Mouse (Mus musculus) cerebellum, adult 9-10 months (tissue): ENCODE measurements around the gene Rcbtb1.
"Not testable (repeated sequence)": the region's sequence is repeated elsewhere in the genome, so short reads cannot be mapped to it uniquely, and the experiment has no call there.

Source experiments
- DNase-seq: peaks from one replicate; pipeline ENCODE4 v3.0.0; 2022

Gene Rcbtb1

DNA sequence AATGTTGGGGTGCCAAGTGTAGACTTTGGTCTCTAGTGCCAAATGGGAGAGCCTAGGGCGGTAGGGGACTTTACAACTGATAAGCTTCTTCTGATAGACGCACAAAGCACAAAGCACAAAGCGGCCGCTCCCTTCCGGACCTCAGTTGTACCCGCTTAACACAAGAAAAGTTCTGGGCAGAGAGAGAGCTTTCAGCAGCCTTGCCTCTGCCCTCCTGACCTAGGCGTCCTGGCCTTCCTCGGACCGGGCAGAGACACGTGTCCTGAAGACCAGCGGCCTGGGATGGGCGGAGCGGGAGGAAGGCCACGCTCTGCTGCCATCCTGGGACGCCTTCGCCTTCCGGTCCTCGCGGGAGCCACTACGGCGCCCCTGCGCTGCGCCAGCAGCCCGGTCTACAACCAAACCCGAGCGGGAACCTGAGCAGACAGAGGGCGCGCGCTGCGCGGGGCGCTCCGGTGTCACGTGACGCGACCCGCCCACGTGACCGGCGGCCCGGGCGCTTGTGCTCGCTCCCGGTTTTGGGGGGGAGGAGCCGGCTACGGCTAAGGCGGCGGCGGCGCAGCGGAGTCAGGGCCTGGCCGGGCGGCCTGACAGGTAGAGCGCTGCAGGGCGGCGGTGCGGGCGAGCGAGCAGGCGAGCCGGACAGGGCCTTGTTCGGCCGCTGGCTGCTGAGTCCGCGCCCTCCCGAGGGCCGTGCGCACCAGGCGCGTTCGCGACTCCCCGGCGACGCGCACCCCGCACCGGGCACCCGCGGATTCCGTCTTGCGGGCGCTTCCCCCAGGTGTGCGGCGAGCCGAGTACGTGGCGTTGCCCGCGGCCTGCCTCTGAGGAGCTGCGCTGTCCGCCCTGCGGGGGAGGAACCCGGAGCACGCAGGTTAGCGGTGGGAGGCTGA lies at the start of gene Rcbtb1:
Gene Rcbtb1, plus strand, starts transcription at position 499 of the 893 bp plus-strand sequence.
- DNase-seq = peak; percentile 93

DNA sequence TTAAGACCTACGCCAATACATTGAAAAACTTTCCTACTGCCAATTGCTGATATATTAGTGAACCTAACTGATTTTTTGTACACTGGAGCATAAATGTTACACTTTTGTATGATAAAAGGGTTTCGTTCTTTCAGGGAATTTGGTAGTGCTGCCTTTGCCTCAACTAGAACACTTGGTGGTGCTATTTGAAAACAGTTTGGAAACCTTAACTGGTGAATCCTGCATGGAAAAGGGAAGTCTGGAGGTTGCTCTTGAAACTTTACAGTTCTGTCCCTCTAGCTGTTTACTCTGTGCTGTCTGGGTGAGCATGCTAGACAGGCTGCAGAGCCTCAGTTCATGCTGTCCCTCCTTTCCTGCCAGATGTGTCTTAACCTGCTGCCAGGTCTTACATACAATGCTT lies 45.4 kb upstream of the Rcbtb1 start:
- peak; percentile 31 for DNase-seq

DNA sequence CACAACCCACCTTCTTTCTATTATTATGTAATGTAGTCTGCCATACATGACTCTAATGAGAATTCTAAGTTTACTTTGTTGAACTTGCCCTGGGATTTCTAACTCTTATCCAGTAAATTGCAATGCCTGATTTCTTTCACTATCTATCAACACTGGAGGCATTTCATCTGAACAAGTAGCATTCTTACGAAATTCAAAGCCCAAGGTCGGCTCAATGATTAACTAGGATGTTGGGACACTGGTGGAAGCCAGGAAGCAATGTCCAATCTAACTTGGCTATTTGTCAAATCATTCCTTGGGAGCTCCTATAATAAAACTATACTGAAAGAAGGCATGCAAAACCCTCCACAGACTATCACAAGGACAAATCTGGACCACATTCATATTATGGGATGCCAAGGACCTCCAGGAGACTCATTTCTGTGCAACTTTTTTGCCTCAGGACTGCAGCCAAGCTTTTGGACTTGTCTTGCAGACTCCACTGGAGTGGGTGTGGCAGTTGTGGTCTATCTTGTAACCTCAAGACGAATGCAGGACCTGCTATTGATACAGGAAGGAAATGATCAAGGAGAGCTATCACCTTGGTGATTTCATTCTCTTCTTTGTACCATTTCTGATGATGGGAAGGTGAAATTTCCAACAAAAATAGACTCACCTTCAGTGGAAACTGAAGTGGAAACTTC lies 43.9 kb upstream of the Rcbtb1 start:
- no peak for DNase-seq

DNA sequence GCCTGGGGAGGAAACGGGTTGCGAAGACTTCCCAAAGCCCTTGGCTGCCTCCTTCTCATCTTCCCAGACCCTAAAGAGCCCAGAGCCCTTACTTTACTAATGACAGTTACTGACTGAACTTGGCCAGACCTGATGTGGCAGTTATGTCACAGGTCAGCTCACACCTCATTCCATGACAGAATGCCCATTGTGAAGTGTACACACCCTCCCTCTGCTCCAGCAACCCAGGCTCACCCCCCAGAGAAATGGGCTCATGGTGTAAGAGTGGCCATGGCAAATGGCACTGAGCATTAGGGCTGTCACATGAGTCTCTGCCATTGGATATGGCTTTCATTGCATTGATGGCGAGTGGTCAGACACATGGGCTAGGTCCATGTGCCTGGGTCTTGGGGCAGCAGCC lies 22.4 kb upstream of the Rcbtb1 start, which contains the start of gene Gm5142:
Gene Gm5142, minus strand, starts transcription at position 101 of the 400 bp plus-strand sequence.
- no peak for DNase-seq

DNA sequence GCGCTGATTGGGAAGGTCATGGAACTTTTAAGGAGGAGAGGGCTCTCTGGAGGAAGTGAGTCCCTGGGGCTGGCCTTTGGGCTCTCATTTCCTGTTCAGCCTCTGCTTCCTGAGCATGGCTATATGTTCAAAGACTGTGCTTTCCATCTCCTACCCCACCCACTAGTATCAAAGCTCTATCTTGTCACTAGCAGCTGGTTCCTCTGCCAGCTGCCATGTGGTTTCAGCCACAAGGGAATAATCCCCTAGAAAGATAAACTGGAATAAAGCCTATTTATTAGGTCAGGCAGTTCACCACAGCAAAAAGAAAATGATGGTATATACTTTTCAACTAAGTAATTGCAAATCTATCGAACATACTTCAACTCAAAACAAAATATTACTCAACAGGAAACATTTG lies 18.3 kb upstream of the Rcbtb1 start:
- DNase-seq = no peak

DNA sequence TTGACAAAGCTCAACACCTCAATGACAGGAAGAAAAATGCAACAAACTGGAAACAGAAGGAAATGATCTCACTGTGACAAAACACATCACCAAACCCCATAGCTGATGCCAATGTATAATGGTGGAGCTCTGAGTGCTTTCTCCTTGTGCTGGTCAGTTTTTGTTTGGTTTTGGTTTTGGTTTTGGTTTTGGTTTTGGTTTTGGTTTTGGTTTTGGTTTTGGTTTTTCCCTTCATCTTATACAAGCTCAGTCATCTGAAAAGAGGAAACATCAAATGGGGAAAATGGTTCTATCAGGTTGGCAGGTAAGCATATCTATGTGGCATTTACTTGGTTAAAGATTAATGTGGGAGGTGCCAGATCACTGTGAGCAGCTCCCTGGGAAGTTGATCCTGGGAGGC lies 15.5 kb upstream of the Rcbtb1 start:
- DNase-seq = no peak

DNA sequence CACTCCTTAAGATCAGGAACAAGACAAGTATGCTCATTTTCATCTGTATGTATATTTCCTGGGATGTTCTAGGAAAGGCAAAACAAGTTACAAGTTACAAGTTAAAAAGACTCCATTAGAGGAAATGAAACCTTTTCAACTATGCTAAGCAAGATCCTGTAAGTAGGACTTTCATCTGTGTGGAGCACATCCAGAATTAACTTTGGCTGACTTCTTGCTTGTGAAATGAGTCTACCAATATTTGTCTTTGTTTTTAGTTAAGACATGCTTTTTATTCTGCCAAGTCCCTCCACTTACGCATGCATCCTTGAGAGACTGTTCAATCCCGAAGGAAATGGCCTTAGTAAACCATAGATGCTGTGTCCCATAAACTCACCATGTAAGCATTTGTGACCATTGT lies 14.9 kb upstream of the Rcbtb1 start:
- no peak for DNase-seq

DNA sequence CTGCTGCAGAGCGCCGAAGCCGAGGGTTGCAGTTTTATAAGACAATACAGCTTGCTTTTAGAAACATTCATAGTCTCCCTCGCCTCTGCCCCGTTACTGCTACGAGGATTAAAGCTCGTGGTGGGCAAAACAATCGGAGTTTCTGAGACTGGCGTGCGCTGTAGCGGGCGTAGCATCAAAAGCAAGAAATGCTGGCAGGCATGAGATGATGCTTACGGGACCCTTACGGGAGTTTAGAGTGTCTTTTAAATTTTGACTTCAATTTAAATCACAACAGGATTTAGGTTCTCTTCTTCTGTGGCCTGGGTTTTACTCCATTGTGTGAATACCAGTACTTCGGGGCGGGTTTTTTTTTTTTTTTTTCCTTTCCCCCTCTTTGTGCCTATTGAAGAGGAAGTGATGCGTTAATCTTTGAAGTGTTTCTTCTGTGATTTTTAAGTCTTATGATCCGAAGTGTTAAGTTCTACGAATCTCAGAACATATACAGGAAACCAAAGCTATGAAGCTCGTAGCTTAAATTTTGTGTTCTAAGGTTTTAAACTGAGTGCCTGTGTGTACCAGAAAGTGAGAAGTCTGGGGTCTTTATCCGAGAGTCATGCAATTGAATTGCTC lies 701 bp downstream of the Rcbtb1 start:
- no peak for DNase-seq

DNA sequence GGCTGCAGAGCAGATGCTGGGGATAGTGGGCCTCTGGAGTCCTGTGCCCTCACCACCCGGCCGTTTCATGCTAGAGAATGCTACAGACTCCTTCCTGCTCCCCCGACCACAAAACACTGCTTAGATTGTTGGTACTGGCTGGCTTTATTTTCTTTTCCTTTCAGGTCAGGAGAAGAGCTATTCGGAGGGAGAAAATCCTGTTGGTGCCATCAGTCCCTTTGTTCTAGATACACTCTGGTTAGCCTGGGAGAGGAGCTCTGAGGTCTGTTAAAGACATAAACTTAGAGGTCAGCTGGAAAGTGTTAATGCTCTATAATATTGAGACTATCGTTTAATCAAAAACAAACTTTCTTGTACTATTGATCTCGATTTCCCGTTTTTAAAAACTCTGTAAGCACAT lies 4.5 kb downstream of the Rcbtb1 start:
- no peak for DNase-seq

DNA sequence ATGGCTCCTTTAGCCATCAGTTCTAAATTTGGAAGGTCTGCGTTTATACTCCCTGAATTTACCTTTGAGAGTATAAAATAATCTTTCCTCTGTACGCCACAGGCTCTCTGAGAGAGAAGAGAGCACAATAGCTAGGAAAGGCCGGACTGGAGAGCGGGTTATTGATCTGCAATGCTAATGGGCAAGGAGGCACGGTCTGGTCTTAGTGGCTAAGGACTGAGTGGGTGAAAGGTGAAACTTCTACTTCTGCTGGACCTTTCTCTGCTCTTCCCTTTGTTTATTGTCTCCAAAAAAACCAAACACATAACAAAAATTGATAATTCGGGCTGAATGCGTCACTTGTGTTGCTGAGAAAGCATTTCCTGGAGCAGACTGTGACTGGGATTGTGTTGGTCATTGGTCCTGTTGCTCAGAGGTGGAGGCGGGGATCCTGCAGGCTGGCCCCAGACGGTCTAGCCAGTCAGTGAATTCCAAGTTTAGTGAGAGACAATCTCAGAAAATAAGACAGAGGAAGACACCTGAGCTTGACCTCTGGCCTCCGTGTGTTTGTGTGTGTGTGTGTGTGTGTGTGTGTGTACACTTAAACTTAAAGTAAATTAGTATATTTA lies 5.1 kb downstream of the Rcbtb1 start:
- DNase-seq = no peak

DNA sequence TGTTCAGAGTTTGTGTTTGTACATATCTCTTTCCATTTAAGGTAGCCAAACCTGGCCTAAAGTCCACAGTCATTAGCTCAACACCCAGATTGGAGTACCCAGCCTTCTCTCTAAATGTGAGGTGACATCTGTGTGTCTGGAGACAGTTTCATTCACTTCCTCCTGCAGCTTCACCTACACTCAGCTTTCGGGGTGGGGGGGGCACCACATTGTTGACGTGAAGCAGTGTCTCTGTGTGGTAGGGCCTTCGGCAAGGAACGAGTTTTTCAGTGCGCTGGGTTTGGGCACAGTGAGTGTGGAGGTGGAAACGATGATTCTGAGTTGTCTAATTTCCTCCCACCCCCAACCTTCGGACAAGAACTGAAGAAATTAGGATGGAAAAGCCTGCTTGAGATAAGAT lies 8.0 kb downstream of the Rcbtb1 start:
- DNase-seq = no peak

DNA sequence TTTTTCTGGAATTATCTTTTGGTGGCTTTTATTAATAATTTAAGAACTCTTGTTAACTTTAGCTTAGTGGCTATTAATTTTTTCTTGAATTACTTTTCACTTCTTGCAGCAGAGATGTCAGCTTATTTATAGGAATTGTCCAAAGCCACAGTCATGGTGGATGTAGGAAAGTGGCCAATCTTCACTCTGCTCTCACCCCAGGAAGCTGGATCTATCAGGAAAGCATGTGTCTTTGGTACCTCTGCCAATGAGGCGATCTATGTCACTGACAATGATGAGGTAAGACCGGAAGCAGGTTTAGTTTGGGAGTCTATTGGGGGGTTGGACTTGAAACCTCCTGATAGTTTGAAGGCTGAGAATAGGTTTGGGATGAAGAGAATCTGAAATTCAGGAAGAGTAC lies 8.8 kb downstream of the Rcbtb1 start:
- DNase-seq = peak; percentile 65

DNA sequence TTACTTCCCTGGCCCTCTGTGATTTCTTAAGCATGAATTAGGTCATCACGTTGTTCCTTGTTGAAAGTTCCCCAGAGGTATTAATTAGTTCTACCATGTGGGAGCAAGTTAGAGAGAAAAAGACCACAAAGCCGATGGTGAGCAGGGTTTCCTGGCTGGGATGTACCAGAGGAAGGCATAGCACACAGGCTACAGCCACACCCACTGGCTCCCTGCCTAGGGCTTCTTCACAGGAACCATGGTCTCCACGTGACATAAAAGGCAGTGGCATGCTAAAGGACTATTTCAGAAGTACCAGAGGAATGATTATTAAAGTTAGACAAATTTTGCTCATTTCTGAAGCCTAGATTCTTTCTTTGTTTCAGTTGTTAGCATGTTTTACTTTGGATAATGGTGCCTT lies 18.2 kb downstream of the Rcbtb1 start:
- no peak for DNase-seq

DNA sequence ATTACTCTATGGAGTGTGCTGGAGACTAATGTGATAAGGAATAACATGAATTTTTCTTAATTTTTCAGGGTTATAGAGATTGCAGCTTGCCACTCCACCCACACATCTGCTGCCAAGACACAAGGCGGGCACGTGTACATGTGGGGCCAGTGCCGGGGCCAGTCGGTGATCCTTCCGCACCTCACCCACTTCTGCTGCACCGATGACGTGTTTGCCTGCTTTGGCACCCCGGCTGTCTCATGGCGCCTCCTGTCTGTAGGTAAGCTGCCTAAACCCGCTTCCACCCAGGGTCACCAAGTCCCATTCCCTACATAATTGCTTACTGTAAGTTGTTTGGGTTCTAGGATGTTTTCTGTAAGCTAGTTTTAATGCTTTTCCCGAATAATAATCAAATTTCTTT lies 25.2 kb downstream of the Rcbtb1 start:
- DNase-seq = no peak

DNA sequence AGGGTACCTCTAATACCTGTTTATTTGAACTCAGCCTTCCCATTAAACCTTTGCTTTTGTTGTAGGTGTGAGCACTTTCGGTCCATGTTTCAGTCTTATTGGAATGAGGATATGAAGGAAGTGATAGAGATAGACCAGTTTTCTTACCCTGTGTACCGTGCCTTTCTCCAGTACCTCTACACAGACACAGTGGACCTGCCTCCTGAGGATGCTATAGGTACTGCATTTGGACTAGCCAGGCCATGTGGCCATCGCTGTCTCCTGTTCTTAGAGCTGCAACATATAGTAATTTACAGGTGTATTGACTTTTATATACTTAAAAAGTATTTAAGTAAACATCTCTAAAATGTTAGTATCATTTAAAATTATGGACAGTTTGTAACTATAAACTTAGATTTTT lies 28.8 kb downstream of the Rcbtb1 start:
- DNase-seq = no peak

DNA sequence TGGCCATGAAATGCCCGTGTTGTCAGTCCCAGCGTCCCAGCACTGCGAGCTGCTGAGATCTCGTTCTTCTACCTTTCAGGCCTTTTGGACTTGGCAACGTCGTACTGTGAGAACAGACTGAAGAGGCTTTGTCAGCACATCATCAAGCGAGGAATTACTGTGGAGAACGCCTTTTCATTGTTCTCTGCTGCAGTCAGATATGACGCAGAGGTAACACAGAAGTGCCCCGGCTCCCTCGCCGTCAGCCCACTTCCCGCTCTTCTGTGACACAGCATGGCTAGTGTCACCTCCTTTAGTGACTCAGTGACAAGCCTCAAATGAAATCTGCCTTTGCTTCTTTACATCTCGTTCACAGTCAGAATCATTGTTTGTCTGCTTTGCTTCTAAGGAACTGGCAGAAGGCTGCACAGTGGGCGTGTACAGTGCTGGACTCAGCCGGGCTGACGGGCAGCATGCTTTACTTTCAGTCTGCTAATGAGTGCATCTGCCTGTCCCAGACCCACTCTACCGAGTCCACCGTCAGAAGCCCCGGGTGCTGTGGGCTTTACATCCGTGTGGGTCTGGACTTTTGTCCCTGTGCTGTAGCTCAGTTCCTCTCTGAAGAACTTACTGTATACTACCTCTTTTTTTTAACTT lies 29.4 kb downstream of the Rcbtb1 start:
- no peak for DNase-seq

DNA sequence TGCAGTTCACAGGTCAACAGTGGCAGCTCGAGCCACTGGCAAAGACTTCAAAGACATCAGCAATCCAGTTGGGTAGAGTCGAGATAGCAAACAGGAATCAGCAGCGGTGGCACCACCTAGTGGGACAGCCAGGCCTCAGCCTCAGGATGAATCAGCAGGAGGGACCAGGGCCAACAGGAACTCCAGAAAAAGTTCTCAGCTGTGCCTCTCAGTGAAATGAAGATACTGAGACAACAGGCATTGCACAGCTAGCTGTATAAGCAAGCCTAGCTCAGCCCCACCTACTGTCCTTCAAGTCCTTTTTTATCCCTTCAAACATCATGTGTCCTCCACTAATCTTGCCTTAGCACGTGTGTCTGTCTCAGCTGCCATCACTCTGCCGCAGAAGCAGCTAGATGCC lies 31.0 kb downstream of the Rcbtb1 start:
- DNase-seq = no peak

DNA sequence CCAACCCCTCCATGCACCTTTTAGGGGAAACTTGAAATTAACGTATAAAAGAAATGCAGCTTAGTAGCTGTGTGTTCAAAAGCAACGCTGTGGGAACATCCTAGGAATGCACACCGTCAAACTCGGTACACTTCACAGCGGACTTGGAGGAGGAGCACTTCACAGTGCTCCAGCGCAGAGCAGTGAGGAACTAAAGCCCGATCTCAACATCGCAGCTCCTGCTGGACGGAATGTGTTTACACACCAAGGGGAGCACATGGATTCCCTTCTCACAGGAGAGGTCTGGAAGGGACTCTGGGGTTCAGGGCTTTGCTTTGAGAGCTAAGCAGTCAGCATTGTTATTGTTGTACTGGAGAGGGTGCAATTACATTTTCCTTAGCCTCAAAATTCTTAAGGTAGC lies 32.6 kb downstream of the Rcbtb1 start:
- no peak for DNase-seq

DNA sequence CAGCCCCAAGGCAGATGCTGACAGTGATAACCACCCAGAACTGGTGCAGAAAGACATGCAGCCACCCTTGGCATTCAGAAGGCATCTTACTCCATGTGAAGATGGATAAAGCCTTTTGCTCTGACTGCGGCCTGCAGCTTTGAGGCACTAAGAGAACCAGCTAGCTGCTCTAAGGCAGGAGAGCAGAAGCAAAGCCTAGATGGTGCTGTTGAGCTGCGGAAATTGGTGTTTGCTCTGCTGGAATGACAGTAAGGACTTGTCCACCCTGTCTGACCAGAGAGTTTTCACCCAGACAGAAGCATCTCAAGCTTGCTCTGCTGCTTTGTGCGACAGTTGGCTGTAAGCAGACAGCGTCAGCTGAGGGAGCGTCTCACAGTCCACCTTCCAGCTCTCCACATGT lies 49.3 kb downstream of the Rcbtb1 start:
- not testable (repeated sequence) for DNase-seq

DNA sequence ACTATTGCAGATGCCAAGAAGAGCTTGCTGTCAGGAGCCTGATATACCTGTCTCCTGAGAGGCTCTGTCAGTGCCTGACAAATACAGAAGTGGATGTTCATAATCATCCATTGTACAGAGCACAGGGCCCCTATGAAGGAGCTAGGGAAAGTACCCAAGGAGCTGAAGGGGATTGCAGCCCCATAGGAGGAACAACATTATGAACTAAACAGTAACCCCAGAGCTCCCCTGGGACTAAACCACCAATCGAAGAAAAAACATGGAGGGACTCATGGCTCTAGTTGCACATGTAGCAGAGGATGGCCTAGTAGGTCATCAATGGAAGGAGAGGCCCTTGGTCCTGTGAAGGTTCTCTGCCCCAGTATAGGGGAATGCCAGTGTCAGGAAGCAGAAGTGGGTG lies 54.9 kb downstream of the Rcbtb1 start:
- DNase-seq = not testable (repeated sequence)

DNA sequence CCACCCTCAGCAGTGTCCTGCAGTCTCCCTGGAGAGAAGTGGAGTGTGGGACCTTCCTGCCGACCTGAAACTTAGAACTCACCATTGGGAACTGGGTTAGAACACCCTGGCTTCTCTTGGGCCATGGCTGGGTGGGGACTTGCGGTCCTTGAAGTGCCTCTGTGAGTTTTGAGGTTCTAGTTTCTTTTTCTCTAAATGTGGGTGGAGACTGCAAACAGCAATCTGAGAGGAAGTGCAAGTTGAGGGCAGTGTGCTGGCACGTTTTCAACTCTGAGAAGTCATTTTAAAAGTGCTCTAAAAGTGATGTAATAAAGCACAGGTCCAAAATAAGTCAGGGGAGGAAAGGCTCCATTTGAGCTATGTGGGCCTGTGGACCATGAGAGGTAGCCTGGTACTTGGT lies 59.0 kb downstream of the Rcbtb1 start, which contains the start of gene Gm6904:
Gene Gm6904, minus strand, starts transcription at position 161 of the 400 bp plus-strand sequence.
- no peak for DNase-seq

DNA sequence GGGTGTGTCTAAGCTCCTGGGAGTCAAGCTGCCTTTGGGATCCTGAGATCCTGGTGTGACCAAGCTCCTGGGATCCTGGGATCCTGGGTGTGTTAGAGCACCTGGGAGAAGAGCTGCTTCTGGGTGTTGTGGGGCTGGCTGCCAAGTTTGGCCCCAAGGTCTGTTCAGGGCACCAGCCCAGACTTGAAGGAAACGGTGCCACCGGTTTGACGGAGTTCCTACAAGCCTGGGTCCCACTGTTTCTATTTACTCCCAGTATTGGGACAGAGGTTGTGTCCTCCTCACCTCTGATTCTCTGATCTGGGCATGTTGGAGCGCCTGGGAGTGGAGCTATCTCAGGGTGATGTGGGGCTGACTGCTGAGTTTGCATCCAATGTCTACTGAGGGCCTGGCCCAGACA lies 74.0 kb downstream of the Rcbtb1 start:
- DNase-seq = not testable (repeated sequence)
